Mouse (Mus musculus): ENCODE measurements around the gene Slc25a29.
A peak's percentile ranks its signal among the peaks of the same experiment; 100 is the strongest.

The Slc25a29 gene

GRCm38 (mm10) chr12:108833408-108833807 is 2.3 kb downstream of the Slc25a29 start:
- DNase-seq = no peak

GRCm38 (mm10) chr12:108832851-108833250 is 2.8 kb downstream of the Slc25a29 start:
- no peak for DNase-seq

GRCm38 (mm10) chr12:108831966-108832643 is 3.6 kb downstream of the Slc25a29 start:
- DNase-seq = peak; percentile 47

- DNase-seq = no peak
Measured at GRCm38 (mm10) chr12:108830358-108830757, 5.3 kb downstream of the Slc25a29 start.

- no peak for DNase-seq
Measured at GRCm38 (mm10) chr12:108829636-108830035, 6.0 kb downstream of the Slc25a29 start.

GRCm38 (mm10) chr12:108827641-108828040 is 8.0 kb downstream of the Slc25a29 start:
- DNase-seq = no peak

- DNase-seq = no peak
Measured at GRCm38 (mm10) chr12:108826958-108827535, 8.6 kb downstream of the Slc25a29 start.

GRCm38 (mm10) chr12:108826282-108826957 is 9.3 kb downstream of the Slc25a29 start:
- no peak for DNase-seq

GRCm38 (mm10) chr12:108825561-108826224 is 10.0 kb downstream of the Slc25a29 start:
- no peak for DNase-seq

- no peak for DNase-seq
Measured at GRCm38 (mm10) chr12:108824225-108824874, 11.3 kb downstream of the Slc25a29 start.

GRCm38 (mm10) chr12:108823036-108823435 is 12.6 kb downstream of the Slc25a29 start:
- no peak for DNase-seq

GRCm38 (mm10) chr12:108820461-108820860 is 15.2 kb downstream of the Slc25a29 start:
- no peak for DNase-seq

GRCm38 (mm10) chr12:108816569-108816968 is 19.1 kb downstream of the Slc25a29 start:
- no peak for DNase-seq

GRCm38 (mm10) chr12:108814470-108814869 is 21.2 kb downstream of the Slc25a29 start:
- DNase-seq = no peak

- DNase-seq = no peak
Measured at GRCm38 (mm10) chr12:108812463-108812862, 23.2 kb downstream of the Slc25a29 start.

GRCm38 (mm10) chr12:108811133-108811532 is 24.6 kb downstream of the Slc25a29 start:
- no peak for DNase-seq

- no peak for DNase-seq
Measured at GRCm38 (mm10) chr12:108810309-108810708, 25.4 kb downstream of the Slc25a29 start.

- DNase-seq = no peak
Measured at GRCm38 (mm10) chr12:108809771-108810170, 25.9 kb downstream of the Slc25a29 start.

GRCm38 (mm10) chr12:108808465-108808864 is 27.2 kb downstream of the Slc25a29 start:
- no peak for DNase-seq

- no peak for DNase-seq
Measured at GRCm38 (mm10) chr12:108804388-108804787, 31.3 kb downstream of the Slc25a29 start.

GRCm38 (mm10) chr12:108801613-108802012 is 34.1 kb downstream of the Slc25a29 start:
- DNase-seq = no peak

- DNase-seq = no peak
Measured at GRCm38 (mm10) chr12:108794979-108795537, 40.6 kb downstream of the Slc25a29 start.
